Mouse (Mus musculus) testis, adult 2 months (tissue): ENCODE results near the gene Gale. TPM values are rescaled to one million over a fixed set of nuclear protein-coding genes. Genes with fewer than 3 reads are reported as not detected.
A peak's percentile ranks its signal among the peaks of the same experiment; 100 is the strongest.

Experiments used
- H3K27ac ChIP-seq: fragments of 200-500 bp; 2 replicates; pipeline ENCODE4 v1.5.1; 2012; ENCODE audit warnings: low read depth, low read length; ENCODE audit not compliant: control insufficient read depth, insufficient read depth
- H3K27me3 ChIP-seq: fragments of 200-500 bp; 2 replicates; pipeline ENCODE4 v1.6.1; 2012; ENCODE audit warnings: mild to moderate bottlenecking, low read length, moderate library complexity; ENCODE audit not compliant: control insufficient read depth, insufficient read depth
- H3K36me3 ChIP-seq: fragments of 200-500 bp; 2 replicates; pipeline ENCODE4 v1.6.1; 2012; ENCODE audit warnings: mild to moderate bottlenecking, low read length; ENCODE audit not compliant: control insufficient read depth, insufficient read depth
- H3K4me1 ChIP-seq: fragments of 200-500 bp; 2 replicates; pipeline ENCODE4 v1.6.1; 2012; ENCODE audit warnings: low read length; ENCODE audit not compliant: control insufficient read depth, insufficient read depth
- H3K4me3 ChIP-seq: fragments of 200-500 bp; 2 replicates; pipeline ENCODE4 v1.5.1; 2012; ENCODE audit warnings: low read depth, mild to moderate bottlenecking, low read length, moderate library complexity, mixed read lengths; ENCODE audit not compliant: control insufficient read depth
- CTCF ChIP-seq: fragments of 200-500 bp; IDR thresholded peaks from 2 replicates; pipeline ENCODE4 v1.5.1; 2012; ENCODE audit warnings: low read depth, mild to moderate bottlenecking, inconsistent platforms, low read length, moderate library complexity; ENCODE audit not compliant: control insufficient read depth, insufficient read depth, insufficient replicate concordance
- POLR2A ChIP-seq: fragments of 200-500 bp; IDR thresholded peaks from 2 replicates; pipeline ENCODE4 v1.6.1; 2012; ENCODE audit warnings: low read depth, mild to moderate bottlenecking, inconsistent platforms, low read length, moderate library complexity; ENCODE audit not compliant: control insufficient read depth
- polyA plus RNA-seq: library from polyadenylated mRNA; depleted of rRNA; stranded (reverse); fragments of >200 nt; gene quantifications from 2 replicates; pipeline ENCODE4 v1.2.3, GENCODE M21; 2012

The Gale gene
- polyA plus RNA-seq, 1 experiment: 8.9 TPM

DNA sequence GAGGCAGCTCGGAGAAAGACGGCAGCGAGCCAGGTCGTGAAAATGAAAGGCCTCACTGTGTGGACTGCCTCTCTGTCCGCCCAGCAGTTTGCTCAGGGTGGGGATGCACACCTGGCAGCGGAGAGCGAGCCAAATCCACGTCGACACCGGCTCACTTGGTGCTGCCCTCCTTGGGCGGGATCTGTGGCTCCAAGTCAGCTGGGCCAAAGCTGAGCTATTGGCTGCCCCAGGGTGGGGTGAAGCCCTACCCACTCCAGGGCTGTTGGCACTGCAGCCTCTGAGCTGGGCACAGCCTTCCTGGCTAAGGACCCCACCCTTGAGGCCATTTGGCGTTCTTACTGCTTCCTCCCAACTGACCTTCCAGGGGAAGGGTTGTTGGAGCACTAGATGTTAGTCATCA, 899 bp downstream of the Gale start:
- peaks cover 9% of the 10 kb centered on the region for H3K4me1 ChIP-seq
- H3K36me3 ChIP-seq: no peaks in the 10 kb centered on the region
- no peak overlapping the region for H3K27ac ChIP-seq
- no peaks in the 10 kb centered on the region for H3K27me3 ChIP-seq
- H3K4me3 ChIP-seq: peak overlapping the region; percentile 86
- TF ChIP-seq POLR2A: 0 out of 2 replicates have a peak, but pooled peaks have one; percentile 10
- no peak for TF ChIP-seq CTCF

DNA sequence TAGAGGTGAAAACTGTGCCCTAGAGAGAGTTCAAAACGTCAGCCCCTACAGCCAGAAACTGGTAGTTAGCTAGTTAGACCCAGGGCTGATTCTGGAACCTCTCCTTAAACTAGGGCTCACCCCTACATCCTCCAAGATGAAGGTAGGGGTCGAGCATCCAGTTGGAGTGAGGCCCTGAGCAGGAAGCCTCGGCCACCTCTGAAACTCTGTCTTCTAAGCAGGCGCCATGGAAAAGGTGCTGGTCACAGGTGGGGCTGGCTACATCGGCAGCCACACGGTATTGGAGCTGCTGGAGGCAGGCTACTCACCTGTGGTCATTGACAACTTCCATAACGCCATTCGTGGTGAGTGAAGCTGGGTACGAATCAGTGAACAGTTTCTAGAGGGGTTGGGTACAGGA, 1.6 kb downstream of the Gale start:
- H3K4me3 ChIP-seq: no peak overlapping the region
- H3K36me3 ChIP-seq: no peaks in the 10 kb centered on the region
- TF ChIP-seq CTCF: no peak
- TF ChIP-seq POLR2A: no peak

DNA sequence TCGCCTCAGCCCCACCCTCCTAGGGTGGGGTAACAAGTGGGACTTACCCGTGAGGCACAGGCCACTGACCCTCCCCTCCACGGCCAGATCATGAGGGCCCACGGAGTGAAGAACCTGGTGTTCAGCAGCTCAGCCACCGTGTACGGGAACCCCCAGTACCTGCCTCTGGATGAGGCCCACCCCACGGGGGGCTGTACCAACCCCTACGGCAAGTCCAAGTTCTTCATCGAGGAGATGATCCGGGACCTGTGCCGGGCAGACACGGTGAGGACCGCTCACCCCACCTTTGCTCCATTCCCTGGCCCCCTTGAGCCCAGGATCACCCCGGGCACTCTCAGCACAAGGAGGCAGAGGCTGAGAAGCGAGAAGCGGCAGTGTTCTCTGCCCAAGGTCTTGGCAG, 2.8 kb downstream of the Gale start:
- TF ChIP-seq CTCF (no peak), POLR2A (no peak)
- H3K4me3 ChIP-seq: no peak overlapping the region
- H3K27me3 ChIP-seq: no peaks in the 10 kb centered on the region
- H3K27ac ChIP-seq: no peak overlapping the region
- H3K36me3 ChIP-seq: no peaks in the 10 kb centered on the region
- H3K4me1 ChIP-seq: peaks cover 9% of the 10 kb centered on the region

More for the DNA sequence above, 1.6 kb downstream of the Gale start:
- Histone ChIP-seq H3K27me3 (no peaks in the 10 kb centered on the region), H3K27ac (no peak overlapping the region), H3K4me1 (peaks cover 9% of the 10 kb centered on the region)

DNA sequence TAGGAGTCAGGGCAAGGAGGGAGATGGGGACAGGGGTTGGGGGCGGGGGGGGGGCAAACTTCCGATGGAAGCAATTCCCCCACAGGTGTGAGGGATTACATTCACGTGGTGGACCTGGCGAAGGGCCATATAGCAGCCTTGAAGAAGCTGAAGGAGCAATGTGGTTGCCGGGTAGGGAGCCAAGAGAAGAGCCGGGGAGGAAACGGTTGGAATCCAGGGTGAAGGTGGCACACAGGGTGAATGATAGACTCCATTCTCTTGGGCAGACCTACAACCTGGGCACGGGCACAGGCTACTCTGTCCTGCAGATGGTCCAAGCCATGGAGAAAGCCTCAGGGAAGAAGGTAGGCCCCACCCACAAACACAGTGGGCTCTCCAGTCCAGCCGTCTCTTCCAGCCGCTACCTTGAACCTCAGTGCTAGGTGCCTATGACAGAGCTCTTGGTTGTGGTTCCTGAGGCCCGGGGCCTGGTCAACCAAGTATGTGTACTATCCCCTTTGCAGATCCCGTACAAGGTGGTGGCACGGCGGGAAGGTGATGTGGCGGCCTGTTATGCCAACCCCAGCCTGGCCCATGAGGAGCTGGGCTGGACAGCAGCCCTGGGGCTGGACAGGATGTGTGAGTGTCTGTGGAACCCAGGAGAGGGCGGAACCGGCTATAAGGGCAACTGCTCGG, 3.7 kb downstream of the Gale start:
- Histone ChIP-seq H3K4me1 (peaks cover 16% of the 10 kb centered on the region), H3K27ac (no peak overlapping the region), H3K36me3 (no peaks in the 10 kb centered on the region), H3K27me3 (no peaks in the 10 kb centered on the region), H3K4me3 (no peak overlapping the region)
- TF ChIP-seq POLR2A (no peak), CTCF (no peak)

DNA sequence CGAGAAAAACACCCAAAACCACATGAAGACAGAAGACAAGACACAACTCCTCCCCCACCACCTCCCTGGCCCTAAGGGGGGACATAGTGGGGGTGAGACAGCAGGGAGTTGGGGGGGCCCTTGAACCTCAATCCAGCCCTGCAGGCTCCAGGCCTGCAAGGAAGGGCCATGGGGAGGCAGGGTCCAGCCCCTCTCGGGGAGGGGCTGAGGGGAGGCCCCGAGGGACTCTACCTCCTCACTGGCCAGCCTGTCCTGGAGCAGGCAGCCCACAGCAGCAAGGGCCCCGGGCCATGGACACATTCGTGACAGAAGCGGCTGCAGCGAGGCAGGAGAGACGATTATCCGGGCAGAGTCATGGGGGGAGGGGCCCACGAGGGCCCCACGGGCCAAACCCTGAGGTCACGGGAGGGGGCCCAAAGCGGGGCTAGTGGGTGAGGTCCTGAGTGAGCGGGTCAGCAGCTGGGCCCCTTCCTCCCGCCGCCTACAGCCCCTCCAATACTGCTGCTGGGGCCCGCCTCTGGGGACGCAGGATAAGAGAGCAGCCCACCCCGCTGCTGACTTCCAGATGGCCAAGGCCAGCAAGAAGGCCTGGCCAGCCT, 4.8 kb downstream of the Gale start:
- Histone ChIP-seq H3K4me1 (peaks cover 16% of the 10 kb centered on the region), H3K4me3 (no peak overlapping the region), H3K27me3 (no peaks in the 10 kb centered on the region), H3K36me3 (no peaks in the 10 kb centered on the region), H3K27ac (no peak overlapping the region)
- no peak for TF ChIP-seq CTCF
- no peak for TF ChIP-seq POLR2A

DNA sequence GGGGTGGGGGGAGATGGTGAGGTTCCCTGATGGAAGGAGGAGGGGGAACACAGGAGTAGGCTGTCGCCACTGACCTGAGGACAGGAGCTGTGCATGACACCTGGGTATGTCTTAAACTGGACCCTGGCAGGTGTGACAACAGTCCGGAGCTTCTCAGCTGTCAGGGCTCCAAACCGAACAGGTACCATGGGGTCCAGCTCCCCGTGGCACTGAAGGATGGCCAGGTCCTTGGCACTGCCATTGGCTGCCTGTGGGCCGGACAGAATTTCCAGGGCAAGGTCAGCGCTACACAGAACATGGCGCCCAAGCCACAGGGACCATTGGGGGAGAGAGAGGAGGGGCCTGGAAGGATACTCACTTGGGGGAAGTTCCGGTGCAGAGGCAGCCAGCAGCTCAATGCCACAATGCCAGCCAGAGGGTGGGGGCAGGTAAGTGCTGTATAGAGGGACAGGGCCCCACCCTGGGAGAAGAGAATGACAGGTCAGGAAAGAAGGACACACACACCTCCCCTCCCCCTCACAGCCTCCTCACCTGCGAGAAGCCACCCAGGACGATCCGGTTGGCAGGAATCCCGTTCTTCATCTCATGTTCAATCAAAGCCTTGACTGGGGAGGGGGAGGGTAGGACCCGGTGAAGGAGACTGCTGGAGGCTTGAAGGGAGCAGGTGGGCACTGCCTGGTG, 5.7 kb downstream of the Gale start:
- Histone ChIP-seq H3K27ac (no peak overlapping the region), H3K27me3 (no peaks in the 10 kb centered on the region), H3K36me3 (no peaks in the 10 kb centered on the region), H3K4me1 (peaks cover 12% of the 10 kb centered on the region), H3K4me3 (no peak overlapping the region)
- TF ChIP-seq CTCF (no peak), POLR2A (no peak)

DNA sequence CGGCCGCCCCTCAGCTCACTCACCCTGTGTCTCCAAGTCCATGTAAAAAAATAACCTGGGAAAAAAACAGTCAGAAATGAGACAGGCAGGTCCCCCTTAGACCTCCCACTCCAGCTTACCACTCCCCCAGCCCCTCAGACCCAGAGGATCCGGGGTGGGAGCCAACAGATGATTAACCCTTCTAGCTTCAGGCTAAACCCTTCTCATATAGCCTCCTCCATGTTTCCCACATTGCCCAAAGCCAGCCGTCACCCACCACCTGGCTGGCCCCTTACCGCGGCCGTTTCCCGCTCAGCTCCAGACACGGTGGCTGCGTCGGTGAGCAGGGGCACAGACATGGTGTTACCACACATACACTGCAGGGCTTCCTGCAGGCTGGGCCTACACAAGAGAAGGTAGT, 7.1 kb downstream of the Gale start:
- Histone ChIP-seq H3K27ac (no peak overlapping the region), H3K36me3 (no peaks in the 10 kb centered on the region), H3K27me3 (no peaks in the 10 kb centered on the region), H3K4me3 (no peak overlapping the region), H3K4me1 (peaks cover 7% of the 10 kb centered on the region)
- no peak for TF ChIP-seq POLR2A
- TF ChIP-seq CTCF: no peak
